Mouse (Mus musculus): ENCODE results near the gene Vwa5a. TPM values are rescaled to one million over a fixed set of nuclear protein-coding genes. Genes with fewer than 3 reads are reported as not detected.

The Vwa5a gene
- polyA plus RNA-seq, 1 experiment from 2014 or later: 30.3 TPM

GRCm38 (mm10) chr9:38741408-38741807, 23.3 kb downstream of the Vwa5a start:
- no peak overlapping the region for H3K4me2 ChIP-seq (replicated peaks; ENCODE audit: low read depth, low read length)
- H3K9ac ChIP-seq (replicated peaks; ENCODE audit: low read depth): no peak overlapping the region
- DNase-seq (ENCODE audit: low spot score): no peak
- no peak overlapping the region for H3K4me3 ChIP-seq (ENCODE audit: low read depth, low read length)
- TF ChIP-seq CTCF (IDR thresholded peaks at IDR 0.05) (no peak), EP300 (IDR thresholded peaks at IDR 0.05) (no peak)
- H3K4me1 ChIP-seq (ENCODE audit: insufficient read depth, low read depth, low read length): no peaks in the 10 kb centered on the region
- H3K27ac ChIP-seq (ENCODE audit: low read length): no peak overlapping the region
- no peaks in the 10 kb centered on the region for H3K27me3 ChIP-seq (replicated peaks; ENCODE audit: insufficient read depth, low read length)
- peaks cover 33% of the 10 kb centered on the region for H3K36me3 ChIP-seq (ENCODE audit: insufficient read depth, low read length)
- no peaks in the 10 kb centered on the region for H3K9me3 ChIP-seq (ENCODE audit: low read length)
- 82% methylated on average over 1 of the region's 1 CpGs for WGBS
- ATAC-seq: no peak

GRCm38 (mm10) chr9:38744619-38745315, 26.7 kb downstream of the Vwa5a start:
- Histone ChIP-seq H3K4me3 (ENCODE audit: low read depth, low read length) (no peak overlapping the region), H3K27ac (ENCODE audit: low read length) (no peak overlapping the region), H3K9me3 (ENCODE audit: low read length) (no peaks in the 10 kb centered on the region), H3K4me1 (ENCODE audit: insufficient read depth, low read depth, low read length) (no peaks in the 10 kb centered on the region), H3K36me3 (ENCODE audit: insufficient read depth, low read length) (peaks cover 24% of the 10 kb centered on the region), H3K4me2 (replicated peaks; ENCODE audit: low read depth, low read length) (no peak overlapping the region), H3K27me3 (replicated peaks; ENCODE audit: insufficient read depth, low read length) (no peaks in the 10 kb centered on the region), H3K9ac (replicated peaks; ENCODE audit: low read depth) (no peak overlapping the region)
- DNase-seq (ENCODE audit: low spot score) (no peak), ATAC-seq (no peak)
- no peak for TF ChIP-seq CTCF (IDR thresholded peaks at IDR 0.05)
- TF ChIP-seq EP300 (IDR thresholded peaks at IDR 0.05): no peak
- WGBS: 89% methylated on average over 4 of the region's 4 CpGs

- Histone ChIP-seq H3K4me1 (ENCODE audit: insufficient read depth, low read depth, low read length) (no peaks in the 10 kb centered on the region), H3K4me2 (replicated peaks; ENCODE audit: low read depth, low read length) (no peak within 1 kb of the TSS), H3K27ac (ENCODE audit: low read length) (no peak within 1 kb of the TSS), H3K9ac (replicated peaks; ENCODE audit: low read depth) (no peak within 1 kb of the TSS), H3K36me3 (ENCODE audit: insufficient read depth, low read length) (no peaks in the 10 kb centered on the region), H3K9me3 (ENCODE audit: low read length) (no peaks in the 10 kb centered on the region), H3K27me3 (replicated peaks; ENCODE audit: insufficient read depth, low read length) (no peaks in the 10 kb centered on the region), H3K4me3 (ENCODE audit: low read depth, low read length) (no peak within 1 kb of the TSS)
- no peak for ATAC-seq
- WGBS: 81% methylated on average over 1 of the region's 1 CpGs
- DNase-seq (ENCODE audit: low spot score): no peak
- TF ChIP-seq EP300 (IDR thresholded peaks at IDR 0.05) (no peak), CTCF (IDR thresholded peaks at IDR 0.05) (no peak)
These were observed 33.9 kb downstream of the Vwa5a start, which contains the start of gene Olfr920 for GRCm38 (mm10) chr9:38751999-38752398. Olfr920 (plus strand) TSS chr9:38752299.

- Histone ChIP-seq H3K27me3 (replicated peaks; ENCODE audit: insufficient read depth, low read length) (no peaks in the 10 kb centered on the region), H3K4me3 (ENCODE audit: low read depth, low read length) (no peak within 1 kb of the TSS), H3K9ac (replicated peaks; ENCODE audit: low read depth) (no peak within 1 kb of the TSS), H3K4me2 (replicated peaks; ENCODE audit: low read depth, low read length) (no peak within 1 kb of the TSS), H3K27ac (ENCODE audit: low read length) (no peak within 1 kb of the TSS), H3K4me1 (ENCODE audit: insufficient read depth, low read depth, low read length) (no peaks in the 10 kb centered on the region), H3K9me3 (ENCODE audit: low read length) (no peaks in the 10 kb centered on the region), H3K36me3 (ENCODE audit: insufficient read depth, low read length) (no peaks in the 10 kb centered on the region)
- TF ChIP-seq EP300 (IDR thresholded peaks at IDR 0.05) (no peak), CTCF (IDR thresholded peaks at IDR 0.05) (no peak)
- ATAC-seq (no peak), DNase-seq (ENCODE audit: low spot score) (no peak)
These were observed 54.7 kb downstream of the Vwa5a start, which contains the start of gene Olfr921 for GRCm38 (mm10) chr9:38772768-38773167. Olfr921 (plus strand) TSS chr9:38773068.

- no peak for DNase-seq (ENCODE audit: low spot score)
- no peak for ATAC-seq
- Histone ChIP-seq H3K4me2 (replicated peaks; ENCODE audit: low read depth, low read length) (no peak overlapping the region), H3K9me3 (ENCODE audit: low read length) (no peaks in the 10 kb centered on the region), H3K4me1 (ENCODE audit: insufficient read depth, low read depth, low read length) (no peaks in the 10 kb centered on the region), H3K27me3 (replicated peaks; ENCODE audit: insufficient read depth, low read length) (no peaks in the 10 kb centered on the region), H3K27ac (ENCODE audit: low read length) (no peak overlapping the region), H3K9ac (replicated peaks; ENCODE audit: low read depth) (no peak overlapping the region), H3K36me3 (ENCODE audit: insufficient read depth, low read length) (no peaks in the 10 kb centered on the region), H3K4me3 (ENCODE audit: low read depth, low read length) (no peak overlapping the region)
- WGBS: 87% methylated on average over 2 of the region's 2 CpGs
- TF ChIP-seq EP300 (IDR thresholded peaks at IDR 0.05) (no peak), CTCF (IDR thresholded peaks at IDR 0.05) (no peak)
These were observed 74.6 kb downstream of the Vwa5a start for GRCm38 (mm10) chr9:38792689-38793088.

Other genes with a start within 250 kb of the Vwa5a start
- not detected in 2 replicates for gene Olfr905, start 247.2 kb upstream of the Vwa5a start, polyA plus RNA-seq (2015; fragmentation: Nextera tagmentation; extraction: Ambion mirVana)
- gene Olfr906, start 231.2 kb upstream of the Vwa5a start, polyA plus RNA-seq (2015; fragmentation: Nextera tagmentation; extraction: Ambion mirVana): not detected in 2 replicates
- not detected in 2 replicates for gene Olfr907, start 222.5 kb upstream of the Vwa5a start, polyA plus RNA-seq (2015; fragmentation: Nextera tagmentation; extraction: Ambion mirVana)
- gene Olfr911-ps1, start 196.7 kb upstream of the Vwa5a start, polyA plus RNA-seq (2015; fragmentation: Nextera tagmentation; extraction: Ambion mirVana): not detected in 2 replicates
- gene Olfr910, start 180.4 kb upstream of the Vwa5a start, polyA plus RNA-seq (2015; fragmentation: Nextera tagmentation; extraction: Ambion mirVana): not detected in 2 replicates
- not detected in 2 replicates for gene Olfr912, start 138.1 kb upstream of the Vwa5a start, polyA plus RNA-seq (2015; fragmentation: Nextera tagmentation; extraction: Ambion mirVana)
- not detected in 2 replicates for gene Olfr913, start 125.5 kb upstream of the Vwa5a start, polyA plus RNA-seq (2015; fragmentation: Nextera tagmentation; extraction: Ambion mirVana)
- not detected in 2 replicates for gene Olfr914, start 113.2 kb upstream of the Vwa5a start, polyA plus RNA-seq (2015; fragmentation: Nextera tagmentation; extraction: Ambion mirVana)
- gene Olfr916, start 58.4 kb upstream of the Vwa5a start, polyA plus RNA-seq (2015; fragmentation: Nextera tagmentation; extraction: Ambion mirVana): not detected in 2 replicates
- not detected in 2 replicates for gene Olfr917, start 52.4 kb upstream of the Vwa5a start, polyA plus RNA-seq (2015; fragmentation: Nextera tagmentation; extraction: Ambion mirVana)
- not detected in 2 replicates for gene Olfr918, start 43.7 kb upstream of the Vwa5a start, polyA plus RNA-seq (2015; fragmentation: Nextera tagmentation; extraction: Ambion mirVana)
- gene Olfr919, start 14.6 kb upstream of the Vwa5a start, polyA plus RNA-seq (2015; fragmentation: Nextera tagmentation; extraction: Ambion mirVana): not detected in 2 replicates
- gene Olfr920, start 34.0 kb downstream of the Vwa5a start, polyA plus RNA-seq (2015; fragmentation: Nextera tagmentation; extraction: Ambion mirVana): 0.14 and 0.17 TPM in 2 replicates
- gene Olfr921, start 54.8 kb downstream of the Vwa5a start, polyA plus RNA-seq (2015; fragmentation: Nextera tagmentation; extraction: Ambion mirVana): not detected in 2 replicates
- gene Olfr922, start 96.3 kb downstream of the Vwa5a start, polyA plus RNA-seq (2015; fragmentation: Nextera tagmentation; extraction: Ambion mirVana): not detected in 2 replicates
- gene Olfr923, start 108.3 kb downstream of the Vwa5a start, polyA plus RNA-seq (2015; fragmentation: Nextera tagmentation; extraction: Ambion mirVana): not detected in 2 replicates
- gene Olfr924, start 126.2 kb downstream of the Vwa5a start, polyA plus RNA-seq (2015; fragmentation: Nextera tagmentation; extraction: Ambion mirVana): not detected in 2 replicates
- gene Olfr26, start 136.8 kb downstream of the Vwa5a start, polyA plus RNA-seq (2015; fragmentation: Nextera tagmentation; extraction: Ambion mirVana): not detected in 2 replicates
- not detected in 2 replicates for gene Olfr926, start 158.9 kb downstream of the Vwa5a start, polyA plus RNA-seq (2015; fragmentation: Nextera tagmentation; extraction: Ambion mirVana)
- not detected in 2 replicates for gene Olfr930, start 211.5 kb downstream of the Vwa5a start, polyA plus RNA-seq (2015; fragmentation: Nextera tagmentation; extraction: Ambion mirVana)